Mouse (Mus musculus): ENCODE results near the gene Mgst2. TPM values are rescaled to one million over a fixed set of nuclear protein-coding genes. Genes with fewer than 3 reads are reported as not detected.

Gene Mgst2
- under 1 TPM; 0.33 to 0.49 TPM for total RNA-seq (2021)
- long read RNA-seq, experiment 1 = 0 reads
- long read RNA-seq, experiment 2 = 0 reads

GRCm38 (mm10) chr3:51660060-51660459, at the start of gene Mgst2:
Gene Mgst2, plus strand, starts transcription at chr3:51660360.
- intact Hi-C loops (cut with DNase I; ENCODE audit: low total_unique reads) = no loop called here
- DNase-seq = no peak

GRCm38 (mm10) chr3:51611972-51612371, 48.2 kb upstream of the Mgst2 start:
- intact Hi-C loops (cut with DNase I; ENCODE audit: low total_unique reads) = no loop called here
- peak; percentile 86 for DNase-seq

- intact Hi-C loops (cut with DNase I; ENCODE audit: low total_unique reads) = no loop called here
- no peak for DNase-seq
Observed at GRCm38 (mm10) chr3:51612398-51613356, 47.5 kb upstream of the Mgst2 start.

- no peak for DNase-seq
- intact Hi-C loops (cut with DNase I; ENCODE audit: low total_unique reads) = no loop called here
Observed at GRCm38 (mm10) chr3:51614278-51614677, 45.9 kb upstream of the Mgst2 start.

- intact Hi-C loops (cut with DNase I; ENCODE audit: low total_unique reads) = no loop called here
- DNase-seq = no peak
Observed at GRCm38 (mm10) chr3:51623956-51624355, 36.2 kb upstream of the Mgst2 start.

- DNase-seq = no peak
- intact Hi-C loops (cut with DNase I; ENCODE audit: low total_unique reads) = no loop called here
Observed at GRCm38 (mm10) chr3:51627741-51628140, 32.4 kb upstream of the Mgst2 start.

- intact Hi-C loops (cut with DNase I; ENCODE audit: low total_unique reads) = no loop called here
- DNase-seq = no peak
Observed at GRCm38 (mm10) chr3:51628977-51629376, 31.2 kb upstream of the Mgst2 start.

- no peak for DNase-seq
- intact Hi-C loops (cut with DNase I; ENCODE audit: low total_unique reads) = no loop called here
Observed at GRCm38 (mm10) chr3:51630746-51631145, 29.4 kb upstream of the Mgst2 start.

GRCm38 (mm10) chr3:51631971-51632370, 28.2 kb upstream of the Mgst2 start:
- intact Hi-C loops (cut with DNase I; ENCODE audit: low total_unique reads) = no loop called here
- DNase-seq = no peak

GRCm38 (mm10) chr3:51634451-51634850, 25.7 kb upstream of the Mgst2 start:
- DNase-seq = peak; percentile 35
- intact Hi-C loops (cut with DNase I; ENCODE audit: low total_unique reads) = no loop called here

- no peak for DNase-seq
- intact Hi-C loops (cut with DNase I; ENCODE audit: low total_unique reads) = no loop called here
Observed at GRCm38 (mm10) chr3:51635960-51636359, 24.2 kb upstream of the Mgst2 start.

GRCm38 (mm10) chr3:51636700-51637099, 23.5 kb upstream of the Mgst2 start:
- no peak for DNase-seq
- intact Hi-C loops (cut with DNase I; ENCODE audit: low total_unique reads) = no loop called here

GRCm38 (mm10) chr3:51637326-51637725, 22.8 kb upstream of the Mgst2 start:
- no peak for DNase-seq
- intact Hi-C loops (cut with DNase I; ENCODE audit: low total_unique reads) = no loop called here

GRCm38 (mm10) chr3:51638260-51638659, 21.9 kb upstream of the Mgst2 start:
- no peak for DNase-seq
- intact Hi-C loops (cut with DNase I; ENCODE audit: low total_unique reads) = no loop called here

GRCm38 (mm10) chr3:51645484-51645883, 14.7 kb upstream of the Mgst2 start:
- intact Hi-C loops (cut with DNase I; ENCODE audit: low total_unique reads) = no loop called here
- no peak for DNase-seq

- intact Hi-C loops (cut with DNase I; ENCODE audit: low total_unique reads) = no loop called here
- DNase-seq = no peak
Observed at GRCm38 (mm10) chr3:51646301-51646700, 13.9 kb upstream of the Mgst2 start.

GRCm38 (mm10) chr3:51647356-51647755, 12.8 kb upstream of the Mgst2 start:
- DNase-seq = no peak
- intact Hi-C loops (cut with DNase I; ENCODE audit: low total_unique reads) = no loop called here

GRCm38 (mm10) chr3:51648037-51648664, 12.0 kb upstream of the Mgst2 start:
- DNase-seq = peak; percentile 74
- intact Hi-C loops (cut with DNase I; ENCODE audit: low total_unique reads) = loop anchor here (2.0 kb wide), 1 partner anchor 65 kb away; no protein-coding TSS in a partner anchor

- intact Hi-C loops (cut with DNase I; ENCODE audit: low total_unique reads) = loop anchor here (2.0 kb wide), 1 partner anchor 67 kb away; no protein-coding TSS in a partner anchor
- DNase-seq = no peak
Observed at GRCm38 (mm10) chr3:51649426-51649825, 10.7 kb upstream of the Mgst2 start.

GRCm38 (mm10) chr3:51649986-51650385, 10.2 kb upstream of the Mgst2 start:
- intact Hi-C loops (cut with DNase I; ENCODE audit: low total_unique reads) = loop anchor here (2.0 to 5.0 kb wide), 2 partner anchors 67 to 138 kb away; no protein-coding TSS in a partner anchor
- no peak for DNase-seq
